Mouse (Mus musculus): ENCODE results near the gene Gm10401. TPM values are rescaled to one million over a fixed set of nuclear protein-coding genes. Genes with fewer than 3 reads are reported as not detected.
"Not testable (repeated sequence)": the region's sequence is repeated elsewhere in the genome, so short reads cannot be mapped to it uniquely, and the experiment has no call there.

Gm10401 gene
- polyA plus RNA-seq, 1 experiment from 2014 or later, result 6.0 TPM

- no peak for TF ChIP-seq CTCF (IDR thresholded peaks at IDR 0.05; ENCODE audit: low read depth)
- TF ChIP-seq EP300 (IDR thresholded peaks at IDR 0.05; ENCODE audit: low read depth), result no peak
- Histone ChIP-seq H3K36me3 (replicated peaks; ENCODE audit: insufficient read depth, low read length) (peaks cover 16% of the 10 kb centered on the region), H3K27ac (ENCODE audit: low read depth) (no peak overlapping the region), H3K4me2 (ENCODE audit: low read depth, low read length) (no peak overlapping the region), H3K9me3 (ENCODE audit: low read length) (no peaks in the 10 kb centered on the region), H3K4me1 (ENCODE audit: insufficient read depth) (peaks cover 7% of the 10 kb centered on the region), H3K4me3 (ENCODE audit: low read depth, low read length) (no peak overlapping the region), H3K9ac (replicated peaks) (no peak overlapping the region), H3K27me3 (ENCODE audit: insufficient read depth, low read length) (no peaks in the 10 kb centered on the region)
- WGBS (ENCODE audit: insufficient replicate concordance), result 80% methylated on average over 8 of the region's 8 CpGs
- DNase-seq (no peak), ATAC-seq (no peak)
Measured at GRCm38 (mm10) chr5:115114501-115114900, 16.4 kb upstream of the Gm10401 start.

DNA sequence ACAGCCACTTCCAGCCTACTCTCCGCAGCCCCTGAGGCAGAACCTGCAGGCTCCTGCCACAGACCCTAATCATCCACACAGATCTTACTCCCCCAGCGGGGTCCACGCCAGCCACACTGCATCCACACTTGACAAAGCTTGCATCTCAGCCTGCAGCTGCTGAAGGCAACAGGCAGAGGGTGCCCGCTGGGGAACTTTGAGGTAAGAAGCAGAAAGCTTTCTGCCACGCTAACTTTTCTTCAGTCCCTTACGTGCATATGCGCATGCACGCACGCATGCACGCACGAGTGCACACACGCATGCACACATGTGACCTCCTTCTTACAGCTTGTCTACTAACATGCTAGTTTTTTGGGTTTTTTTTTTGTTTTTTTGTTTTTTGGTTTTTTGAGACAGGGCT is 15.1 kb upstream of the Gm10401 start:
- Histone ChIP-seq H3K27ac (ENCODE audit: low read depth) (no peak overlapping the region), H3K9ac (replicated peaks) (no peak overlapping the region), H3K4me1 (ENCODE audit: insufficient read depth) (peaks cover under 1% of the 10 kb centered on the region; the same call in 1 of the 2 replicates), H3K9me3 (ENCODE audit: low read length) (no peaks in the 10 kb centered on the region), H3K4me2 (ENCODE audit: low read depth, low read length) (no peak overlapping the region), H3K4me3 (ENCODE audit: low read depth, low read length) (no peak overlapping the region), H3K36me3 (replicated peaks; ENCODE audit: insufficient read depth, low read length) (peaks cover 16% of the 10 kb centered on the region), H3K27me3 (ENCODE audit: insufficient read depth, low read length) (no peaks in the 10 kb centered on the region)
- no peak for TF ChIP-seq CTCF (IDR thresholded peaks at IDR 0.05; ENCODE audit: low read depth)
- no peak for TF ChIP-seq EP300 (IDR thresholded peaks at IDR 0.05; ENCODE audit: low read depth)
- 89% methylated on average over 12 of the region's 12 CpGs for WGBS (ENCODE audit: insufficient replicate concordance)
- no peak for DNase-seq
- no peak for ATAC-seq

DNA sequence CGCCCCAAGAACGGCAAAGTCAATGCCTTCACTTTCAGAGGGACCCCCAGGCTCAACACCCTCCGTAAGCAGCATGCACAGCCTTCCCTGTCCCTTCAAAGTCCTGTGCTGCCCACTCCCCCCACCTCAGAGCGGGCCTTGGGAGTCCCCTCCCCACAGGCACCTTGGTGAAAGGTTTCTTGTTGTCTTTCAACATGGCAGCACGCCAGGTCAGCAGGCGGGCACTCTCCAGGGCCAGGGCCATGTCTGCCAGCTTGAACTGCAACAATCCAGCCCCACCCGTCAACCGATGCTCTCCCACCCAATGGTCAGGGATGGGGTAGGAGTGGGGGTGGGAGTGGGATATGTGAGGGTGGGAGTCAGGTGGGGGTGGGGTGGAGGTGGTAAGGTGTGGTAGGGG is 13.1 kb upstream of the Gm10401 start:
- 94% methylated on average over 8 of the region's 8 CpGs for WGBS (ENCODE audit: insufficient replicate concordance)
- peak; percentile 19 for DNase-seq
- H3K27me3 ChIP-seq (ENCODE audit: insufficient read depth, low read length), result no peaks in the 10 kb centered on the region
- H3K4me2 ChIP-seq (ENCODE audit: low read depth, low read length), result no peak overlapping the region
- ATAC-seq, result no peak
- H3K36me3 ChIP-seq (replicated peaks; ENCODE audit: insufficient read depth, low read length), result peaks cover 11% of the 10 kb centered on the region; the same call in 1 of the 2 replicates
- H3K9me3 ChIP-seq (ENCODE audit: low read length), result no peaks in the 10 kb centered on the region
- no peak overlapping the region for H3K4me3 ChIP-seq (ENCODE audit: low read depth, low read length)
- no peaks in the 10 kb centered on the region for H3K4me1 ChIP-seq (ENCODE audit: insufficient read depth)
- H3K27ac ChIP-seq (ENCODE audit: low read depth), result no peak overlapping the region
- H3K9ac ChIP-seq (replicated peaks), result no peak overlapping the region
- TF ChIP-seq EP300 (IDR thresholded peaks at IDR 0.05; ENCODE audit: low read depth) (no peak), CTCF (IDR thresholded peaks at IDR 0.05; ENCODE audit: low read depth) (no peak)

DNA sequence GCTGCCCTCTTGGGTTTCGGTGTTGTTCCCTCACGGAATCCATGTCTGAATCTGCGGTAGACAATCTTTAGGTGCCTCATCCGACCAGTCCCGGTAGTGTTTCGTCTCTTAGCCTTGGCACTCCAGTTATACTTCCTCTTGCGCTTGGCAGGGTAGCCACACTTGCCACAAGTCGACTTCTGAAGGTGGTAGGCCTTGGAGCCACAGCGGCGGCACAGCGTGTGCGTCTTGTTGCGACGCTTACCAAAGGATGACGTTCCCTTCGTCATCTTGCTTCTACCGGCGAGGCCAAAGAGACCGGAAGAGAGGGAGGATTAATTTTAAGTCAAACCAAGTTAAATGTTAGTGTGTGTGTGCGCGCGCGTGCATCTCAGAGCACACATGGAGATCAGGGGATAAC is 5.2 kb upstream of the Gm10401 start:
- not testable (repeated sequence) for ATAC-seq; H3K4me3 ChIP-seq (ENCODE audit: low read depth, low read length); H3K4me2 ChIP-seq (ENCODE audit: low read depth, low read length); H3K27me3 ChIP-seq (ENCODE audit: insufficient read depth, low read length); H3K9me3 ChIP-seq (ENCODE audit: low read length); H3K27ac ChIP-seq (ENCODE audit: low read depth); H3K9ac ChIP-seq (replicated peaks); DNase-seq
- Histone ChIP-seq H3K36me3 (replicated peaks; ENCODE audit: insufficient read depth, low read length) (peaks cover 16% of the 10 kb centered on the region), H3K4me1 (ENCODE audit: insufficient read depth) (peaks cover 13% of the 10 kb centered on the region)
- 94% methylated on average over 23 of the region's 23 CpGs for WGBS (ENCODE audit: insufficient replicate concordance)

DNA sequence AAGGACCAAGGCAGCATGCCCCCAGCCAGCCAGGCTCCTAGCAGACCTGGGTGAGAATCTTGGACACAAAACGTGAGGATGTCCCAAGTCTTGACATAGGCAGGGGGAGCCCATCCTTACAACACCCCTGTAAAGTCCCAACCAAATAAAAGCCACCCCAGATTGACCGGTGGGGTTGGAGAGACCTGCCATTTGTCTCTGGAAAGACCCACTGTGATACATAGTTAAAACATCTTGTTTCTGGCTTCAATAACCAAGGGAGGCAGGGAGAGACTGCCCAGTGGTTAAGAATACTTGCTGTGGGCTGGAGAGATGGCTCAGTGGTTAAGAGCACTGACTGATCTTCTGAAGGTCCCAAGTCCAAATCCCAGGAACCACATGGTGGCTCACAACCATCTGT is 4.1 kb upstream of the Gm10401 start:
- Histone ChIP-seq H3K4me1 (ENCODE audit: insufficient read depth) (peaks cover 13% of the 10 kb centered on the region), H3K9me3 (ENCODE audit: low read length) (no peaks in the 10 kb centered on the region), H3K4me3 (ENCODE audit: low read depth, low read length) (no peak overlapping the region), H3K27ac (ENCODE audit: low read depth) (no peak overlapping the region), H3K9ac (replicated peaks) (no peak overlapping the region), H3K27me3 (ENCODE audit: insufficient read depth, low read length) (no peaks in the 10 kb centered on the region), H3K4me2 (ENCODE audit: low read depth, low read length) (no peak overlapping the region), H3K36me3 (replicated peaks; ENCODE audit: insufficient read depth, low read length) (peaks cover 25% of the 10 kb centered on the region)
- ATAC-seq (no peak), DNase-seq (no peak)
- TF ChIP-seq CTCF (IDR thresholded peaks at IDR 0.05; ENCODE audit: low read depth), result no peak
- TF ChIP-seq EP300 (IDR thresholded peaks at IDR 0.05; ENCODE audit: low read depth), result no peak
- 88% methylated on average over 2 of the region's 2 CpGs for WGBS (ENCODE audit: insufficient replicate concordance)

- 61% methylated on average over 6 of the region's 6 CpGs for WGBS (ENCODE audit: insufficient replicate concordance)
- Histone ChIP-seq H3K4me2 (ENCODE audit: low read depth, low read length) (no peak overlapping the region), H3K4me3 (ENCODE audit: low read depth, low read length) (no peak overlapping the region), H3K9me3 (ENCODE audit: low read length) (no peaks in the 10 kb centered on the region), H3K27ac (ENCODE audit: low read depth) (peak overlapping the region; percentile 75), H3K36me3 (replicated peaks; ENCODE audit: insufficient read depth, low read length) (peaks cover 43% of the 10 kb centered on the region), H3K9ac (replicated peaks) (no peak overlapping the region), H3K4me1 (ENCODE audit: insufficient read depth) (peaks cover 13% of the 10 kb centered on the region), H3K27me3 (ENCODE audit: insufficient read depth, low read length) (no peaks in the 10 kb centered on the region)
- DNase-seq (no peak), ATAC-seq (peak; percentile 77)
- TF ChIP-seq EP300 (IDR thresholded peaks at IDR 0.05; ENCODE audit: low read depth) (no peak), CTCF (IDR thresholded peaks at IDR 0.05; ENCODE audit: low read depth) (no peak)
Measured at GRCm38 (mm10) chr5:115100473-115100872, 2.4 kb upstream of the Gm10401 start.

GRCm38 (mm10) chr5:115099991-115100390 is 1.9 kb upstream of the Gm10401 start:
- no peaks in the 10 kb centered on the region for H3K9me3 ChIP-seq (ENCODE audit: low read length)
- no peak overlapping the region for H3K9ac ChIP-seq (replicated peaks)
- no peak overlapping the region for H3K4me2 ChIP-seq (ENCODE audit: low read depth, low read length)
- H3K27ac ChIP-seq (ENCODE audit: low read depth), result peak overlapping the region; percentile 75
- H3K4me3 ChIP-seq (ENCODE audit: low read depth, low read length), result no peak overlapping the region
- DNase-seq (no peak), ATAC-seq (peak; percentile 30; the same call in 1 of the 2 replicates)
- peaks cover 48% of the 10 kb centered on the region for H3K36me3 ChIP-seq (replicated peaks; ENCODE audit: insufficient read depth, low read length)
- TF ChIP-seq CTCF (IDR thresholded peaks at IDR 0.05; ENCODE audit: low read depth), result no peak
- H3K27me3 ChIP-seq (ENCODE audit: insufficient read depth, low read length), result no peaks in the 10 kb centered on the region
- peaks cover 13% of the 10 kb centered on the region for H3K4me1 ChIP-seq (ENCODE audit: insufficient read depth)
- 78% methylated on average over 9 of the region's 9 CpGs for WGBS (ENCODE audit: insufficient replicate concordance)

Data from liver, postnatal 0 days (tissue).